ENCODE assay signal across 23 mouse cellular contexts in genomic region chr14:14351148-14351455, GRCm38 (mm10). TPM values are rescaled to one million over a fixed set of nuclear protein-coding genes. Genes with fewer than 3 reads are reported as not detected.
A peak's percentile ranks its signal among the peaks of the same experiment; 100 is the strongest.
DNase-seq lines count a peak whose midpoint lies in the region; ATAC-seq and TF ChIP-seq lines count a peak whose summit lies in the region.
"Had no signal": no experiment of that assay in that cellular context is flagged by ENCODE, and none has a peak within 500 bp of the region (broad histone marks: within the 10 kb centered on the region; RNA-seq: fewer than 3 reads in every experiment).

No protein-coding gene starts in this region.

- no peak overlapping the region for H3K27ac ChIP-seq in intestine, embryonic 14.5 days (ENCODE audit: low read depth)
- H3K27ac ChIP-seq in intestine, embryonic 15.5 days: no peak overlapping the region
- H3K27ac ChIP-seq: heart, adult 2 months; heart, embryonic 15.5 days; kidney, embryonic 15.5 days; left cerebral cortex, adult 2 months; limb, embryonic 15.5 days; liver, embryonic 15.5 days; midbrain, embryonic 12.5 days had no signal

- TF ChIP-seq CTCF in brain, embryonic 14.5 days (IDR thresholded peaks at IDR 0.05; ENCODE audit: borderline replicate concordance, extremely low read depth, insufficient read depth, insufficient read length): no peak

- no peaks in the 10 kb centered on the region for H3K36me3 ChIP-seq in intestine, embryonic 14.5 days (ENCODE audit: control insufficient read depth, insufficient read depth, low read length)
- H3K36me3 ChIP-seq in intestine, embryonic 15.5 days: peaks cover 19% of the 10 kb centered on the region

- no peak overlapping the region for H3K4me2 ChIP-seq in intestine, embryonic 14.5 days (ENCODE audit: low read length)
- no peak overlapping the region for H3K4me2 ChIP-seq in intestine, embryonic 15.5 days (replicated peaks)
- H3K4me2 ChIP-seq: heart, embryonic 15.5 days; kidney, embryonic 15.5 days; limb, embryonic 15.5 days; liver, embryonic 15.5 days; midbrain, embryonic 12.5 days had no signal

- no peak overlapping the region for H3K9ac ChIP-seq in intestine, embryonic 14.5 days (ENCODE audit: low read length)
- H3K9ac ChIP-seq in intestine, embryonic 15.5 days: no peak overlapping the region
- H3K9ac ChIP-seq: forebrain, postnatal 0 days; heart, embryonic 15.5 days; kidney, embryonic 15.5 days; limb, embryonic 15.5 days; liver, embryonic 15.5 days; midbrain, embryonic 12.5 days had no signal

- peaks cover 75% of the 10 kb centered on the region for H3K9me3 ChIP-seq in intestine, embryonic 14.5 days (ENCODE audit: control insufficient read depth, low read length)
- peaks cover 33% of the 10 kb centered on the region for H3K9me3 ChIP-seq in intestine, embryonic 15.5 days

- H3K4me3 ChIP-seq in intestine, embryonic 14.5 days (ENCODE audit: low read depth, low read length): no peak overlapping the region
- no peak overlapping the region for H3K4me3 ChIP-seq in intestine, embryonic 15.5 days (replicated peaks)
- H3K4me3 ChIP-seq: heart, adult 2 months; heart, embryonic 15.5 days; kidney, embryonic 15.5 days; left cerebral cortex, adult 2 months; limb, embryonic 15.5 days; liver, embryonic 15.5 days; midbrain, embryonic 12.5 days had no signal

- no peaks in the 10 kb centered on the region for H3K27me3 ChIP-seq in intestine, embryonic 14.5 days (replicated peaks; ENCODE audit: control insufficient read depth, insufficient read depth, low read length)
- H3K27me3 ChIP-seq in intestine, embryonic 15.5 days (replicated peaks): no peaks in the 10 kb centered on the region
- H3K27me3 ChIP-seq: heart, embryonic 15.5 days; kidney, embryonic 15.5 days; limb, embryonic 15.5 days; liver, embryonic 15.5 days; midbrain, embryonic 12.5 days had no signal

- 96% methylated on average over 7 of the region's 7 CpGs for WGBS in intestine, embryonic 14.5 days
- 99% methylated on average over 7 of the region's 7 CpGs for WGBS in intestine, embryonic 15.5 days

- no peak for TF ChIP-seq POLR2A in brain, embryonic 14.5 days (IDR thresholded peaks at IDR 0.05; ENCODE audit: borderline replicate concordance, extremely low read depth, insufficient read depth, insufficient read length, poor library complexity, severe bottlenecking)

- no peaks in the 10 kb centered on the region for H3K4me1 ChIP-seq in intestine, embryonic 14.5 days (replicated peaks; ENCODE audit: control insufficient read depth, insufficient read depth, low read length)
- H3K4me1 ChIP-seq in intestine, embryonic 15.5 days (replicated peaks): no peaks in the 10 kb centered on the region
- H3K4me1 ChIP-seq: midbrain, embryonic 12.5 days had no signal

- peak; percentile 8 for DNase-seq in cerebellum, adult 11-12 months
- DNase-seq in cerebellum, adult 11 months: no peak
- peak; percentile 51 for DNase-seq in intestine, embryonic 14.5 days (ENCODE audit: low spot score)
- DNase-seq in ES-CJ7 (ENCODE audit: low read depth, low spot score): peak; percentile 7
- DNase-seq in brain, embryonic 14.5 days (ENCODE audit: low read depth): peak; percentile 1
- DNase-seq in kidney, postnatal 36 days: no peak
- DNase-seq in layer of hippocampus, adult 11-12 months (ENCODE audit: low spot score): no peak
- DNase-seq: forebrain, postnatal 0 days; gastrocnemius, postnatal 25 days; heart, adult 2 months; heart, postnatal 4 days had no signal

- no peak for ATAC-seq in intestine, embryonic 14.5 days (replicated peaks; ENCODE audit: low FRiP score, low TSS enrichment, low read depth)
- no peak for ATAC-seq in intestine, embryonic 15.5 days
- ATAC-seq: hindbrain, embryonic 16.5 days; intestine, postnatal 0 days had no signal

RNA-seq across cellular contexts. Expression of gene Il3ra, which starts 5.0 kb away (rescaled TPM):
- 5.7 and 6.2 TPM in 2 replicates for polyA plus RNA-seq in intestine, embryonic 14.5 days (2014; fragmentation: Nextera tagmentation; extraction: Ambion mirVana)
- polyA plus RNA-seq in intestine, embryonic 15.5 days (2015; fragmentation: Nextera tagmentation; extraction: Ambion mirVana): 5.8 and 7.1 TPM in 2 replicates
- 12.5 and 15.9 TPM in 2 replicates for polyA plus RNA-seq in brain, embryonic 14.5 days (2012; rRNA removed)

RNA-seq across cellular contexts. Expression of gene Olfr31, which starts 28.5 kb away (rescaled TPM):
- polyA plus RNA-seq in intestine, embryonic 14.5 days (2014; fragmentation: Nextera tagmentation; extraction: Ambion mirVana): not detected in 2 replicates
- not detected in 2 replicates for polyA plus RNA-seq in intestine, embryonic 15.5 days (2015; fragmentation: Nextera tagmentation; extraction: Ambion mirVana)
- not detected in 2 replicates for polyA plus RNA-seq in brain, embryonic 14.5 days (2012; rRNA removed)
- polyA plus RNA-seq: heart, adult 2 months; heart, embryonic 15.5 days; hindbrain, embryonic 16.5 days; intestine, postnatal 0 days; kidney, embryonic 15.5 days; limb, embryonic 15.5 days; liver, embryonic 15.5 days; lung, embryonic 16.5 days; midbrain, embryonic 12.5 days; neural tube, embryonic 11.5 days; urinary bladder, adult 2 months had no signal

RNA-seq across cellular contexts. Expression of gene Olfr721-ps1, which starts 50.0 kb away (rescaled TPM):
- polyA plus RNA-seq in intestine, embryonic 14.5 days (2014; fragmentation: Nextera tagmentation; extraction: Ambion mirVana): not detected in 2 replicates
- polyA plus RNA-seq in intestine, embryonic 15.5 days (2015; fragmentation: Nextera tagmentation; extraction: Ambion mirVana): not detected in 2 replicates
- not detected in 2 replicates for polyA plus RNA-seq in brain, embryonic 14.5 days (2012; rRNA removed)
- polyA plus RNA-seq: forebrain, postnatal 0 days; heart, adult 2 months; heart, embryonic 15.5 days; hindbrain, embryonic 16.5 days; intestine, postnatal 0 days; kidney, embryonic 15.5 days; limb, embryonic 15.5 days; liver, embryonic 15.5 days; lung, embryonic 16.5 days; midbrain, embryonic 12.5 days; neural tube, embryonic 11.5 days; urinary bladder, adult 2 months had no signal

Comparison
In these comparisons a context has a peak if more than half of its experiments do, and no peak if none do; other contexts are left out.
1. DNase-seq: peak in cerebellum, adult 11-12 months (single experiment), intestine, embryonic 14.5 days (single experiment), ES-CJ7 (single experiment) and brain, embryonic 14.5 days (single experiment); none in cerebellum, adult 11 months (single experiment), kidney, postnatal 36 days (0 of 2) and layer of hippocampus, adult 11-12 months (single experiment).